Mouse (Mus musculus) testis, postnatal 14 days (tissue): ENCODE measurements around the gene Srpk2.
"Not testable (repeated sequence)": the region's sequence is repeated elsewhere in the genome, so short reads cannot be mapped to it uniquely, and the experiment has no call there.

ENCODE experiments used
- DNase-seq: peaks from one replicate; pipeline ENCODE4 v3.0.0; 2021; ENCODE audit warnings: low spot score

Srpk2 gene

DNA sequence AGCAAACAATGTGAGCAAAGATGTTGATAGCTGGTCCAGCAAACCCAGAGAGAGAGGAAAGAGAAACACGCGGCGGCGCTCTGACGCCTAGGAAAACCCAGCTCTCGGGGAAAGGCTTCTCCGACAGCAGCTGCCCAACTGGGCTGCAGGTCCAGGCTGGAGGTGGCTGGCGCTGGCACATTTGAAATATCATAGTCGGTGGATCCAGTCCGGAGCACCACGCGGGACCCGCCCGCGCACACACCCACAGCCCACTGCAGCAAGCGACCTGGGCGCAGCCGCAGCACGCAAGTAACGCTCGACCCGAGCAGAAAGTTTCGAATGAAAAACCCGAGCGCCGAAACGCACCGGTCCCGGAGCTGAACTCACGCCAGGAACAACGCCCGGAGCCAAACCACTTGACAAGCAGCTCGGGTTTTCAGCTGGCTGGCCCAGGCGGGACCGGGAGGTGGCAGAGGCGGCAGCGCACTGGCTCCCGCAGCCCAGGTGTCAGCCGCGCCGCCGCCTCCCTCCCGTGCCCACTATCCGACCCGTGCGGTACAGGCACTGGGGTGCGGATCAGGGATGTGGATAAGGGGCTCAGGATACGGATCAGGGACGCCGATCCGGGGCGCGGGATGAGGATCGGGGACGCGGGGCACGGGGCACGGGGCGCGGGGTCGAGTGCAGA is 9.5 kb downstream of the Srpk2 start:
- DNase-seq, result peak; percentile 62

- peak; percentile 57 for DNase-seq
Observed at GRCm38 (mm10) chr5:23672136-23672535, 12.3 kb downstream of the Srpk2 start.

DNA sequence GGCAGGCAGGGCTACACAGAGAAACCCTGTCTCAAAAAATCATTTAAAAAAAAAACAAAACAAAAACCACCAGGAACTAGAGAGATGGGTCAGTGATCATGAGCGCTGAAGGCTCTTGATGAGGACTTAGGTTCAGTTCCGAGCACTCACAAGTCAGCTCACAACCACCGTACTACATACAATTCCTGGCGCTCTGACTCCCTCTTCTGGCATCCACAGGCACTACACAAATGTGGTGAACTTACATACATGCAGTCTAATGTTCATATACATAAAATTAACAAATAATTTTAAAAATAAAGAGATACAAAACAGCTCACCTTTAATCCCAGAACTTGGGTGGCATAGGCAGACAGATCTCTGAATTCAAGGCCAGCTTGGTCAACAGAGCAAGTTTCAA is 13.5 kb downstream of the Srpk2 start:
- DNase-seq, result no peak

DNA sequence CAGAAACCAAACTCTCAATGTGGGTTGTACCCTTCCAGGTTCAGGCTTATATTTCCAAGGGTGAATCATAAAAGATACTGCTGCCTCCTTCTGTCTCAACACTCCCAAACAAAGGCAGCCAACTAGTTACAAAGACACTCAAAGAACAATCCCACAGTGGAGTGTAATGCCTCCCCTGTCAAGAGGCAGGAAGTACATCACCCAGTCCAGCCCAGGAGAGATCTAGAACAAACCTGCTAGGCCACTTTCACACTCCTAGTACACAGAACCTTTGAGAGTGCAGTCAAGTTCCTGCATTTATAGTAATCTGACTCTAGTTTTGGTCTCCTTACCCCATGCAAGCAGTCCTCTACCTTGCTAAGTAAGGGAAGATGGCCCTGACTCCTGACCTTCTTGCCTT is 18.5 kb downstream of the Srpk2 start:
- DNase-seq, result no peak

- no peak for DNase-seq
Observed at GRCm38 (mm10) chr5:23661191-23661590, 23.2 kb downstream of the Srpk2 start.

DNA sequence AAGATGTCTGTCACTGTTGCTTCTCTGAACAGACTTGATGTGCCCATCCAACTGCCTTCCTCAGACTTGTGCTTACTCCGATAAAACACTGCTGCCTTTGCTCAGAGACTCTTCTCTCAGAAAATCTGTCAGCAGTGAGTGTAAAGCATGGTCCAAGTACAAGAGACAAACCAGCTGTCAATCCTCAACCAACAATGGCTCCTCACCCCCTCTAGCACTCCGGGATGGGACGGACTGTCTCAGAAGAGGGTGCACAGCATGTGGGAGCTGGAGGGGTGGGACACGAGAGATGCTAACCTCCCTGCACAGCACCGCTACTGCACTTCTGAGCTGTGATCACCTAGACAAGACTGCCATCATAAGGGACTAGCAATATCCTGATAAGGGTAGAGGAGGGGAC is 26.4 kb downstream of the Srpk2 start:
- no peak for DNase-seq

- no peak for DNase-seq
Observed at GRCm38 (mm10) chr5:23656590-23656989, 27.8 kb downstream of the Srpk2 start.

GRCm38 (mm10) chr5:23655030-23655429 is 29.4 kb downstream of the Srpk2 start:
- DNase-seq, result no peak

- DNase-seq, result no peak
Observed at GRCm38 (mm10) chr5:23652326-23652725, 32.1 kb downstream of the Srpk2 start.

GRCm38 (mm10) chr5:23651786-23652185 is 32.6 kb downstream of the Srpk2 start:
- DNase-seq, result no peak

- no peak for DNase-seq
Observed at GRCm38 (mm10) chr5:23650504-23650903, 33.9 kb downstream of the Srpk2 start.

- no peak for DNase-seq
Observed at GRCm38 (mm10) chr5:23649246-23649645, 35.2 kb downstream of the Srpk2 start.

- no peak for DNase-seq
Observed at GRCm38 (mm10) chr5:23645671-23646070, 38.7 kb downstream of the Srpk2 start.

DNA sequence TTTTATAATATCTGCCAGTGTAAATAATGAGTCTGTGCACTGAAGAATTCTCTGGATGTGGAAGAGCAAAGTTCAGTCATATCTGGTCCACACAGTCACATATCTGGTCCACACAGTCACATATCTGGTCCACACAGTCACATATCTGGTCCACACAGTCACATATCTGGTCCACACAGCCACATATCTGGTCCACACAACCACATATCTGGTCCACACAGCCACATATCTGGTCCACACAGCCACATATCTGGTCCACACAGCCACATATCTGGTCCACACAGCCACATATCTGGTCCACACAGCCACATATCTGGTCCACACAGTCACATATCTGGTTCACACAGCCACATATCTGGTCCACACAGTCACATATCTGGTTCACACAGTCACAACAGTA is 45.2 kb downstream of the Srpk2 start:
- not testable (repeated sequence) for DNase-seq

DNA sequence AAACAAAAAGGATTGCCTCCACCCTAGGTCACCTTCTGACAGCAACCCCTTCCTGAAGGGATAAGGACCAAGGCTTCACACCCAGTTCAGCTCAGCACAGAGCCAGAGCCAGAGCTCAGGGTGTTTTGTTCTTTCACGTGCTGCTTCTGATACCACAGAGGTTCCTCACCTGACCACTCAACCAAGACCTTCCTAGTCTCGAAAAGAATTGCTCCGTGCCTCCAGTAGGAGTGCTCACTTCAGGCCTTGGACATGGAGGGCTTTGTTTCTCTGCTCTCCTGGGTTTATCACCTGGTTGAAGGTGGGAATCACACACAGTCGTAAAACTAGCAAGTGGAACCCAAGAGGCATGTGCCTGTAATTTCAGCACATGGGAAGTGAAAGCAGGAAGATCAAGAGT is 46.4 kb downstream of the Srpk2 start:
- no peak for DNase-seq

GRCm38 (mm10) chr5:23637337-23637736 is 47.1 kb downstream of the Srpk2 start:
- no peak for DNase-seq

- DNase-seq, result no peak
Observed at GRCm38 (mm10) chr5:23631490-23631889, 52.9 kb downstream of the Srpk2 start.

DNA sequence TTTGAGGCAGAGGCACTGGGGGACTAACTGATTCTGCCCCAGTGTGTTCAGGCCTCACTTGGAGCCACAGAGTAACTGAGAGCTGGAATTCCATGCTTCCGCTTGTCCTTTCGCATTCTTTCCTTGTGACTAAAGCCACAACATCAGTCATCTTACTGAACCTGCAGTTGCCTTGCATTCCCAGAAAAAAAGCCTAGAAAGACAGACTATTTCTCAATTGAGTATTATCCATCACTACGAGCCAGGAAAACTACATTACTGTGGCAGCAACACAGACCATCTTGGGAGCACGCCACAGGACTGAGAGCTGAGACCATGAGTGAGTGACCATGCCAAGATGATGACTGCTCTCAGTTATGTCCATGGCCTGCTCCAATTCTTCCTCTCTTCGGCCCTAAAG is 57.2 kb downstream of the Srpk2 start:
- DNase-seq, result no peak

DNA sequence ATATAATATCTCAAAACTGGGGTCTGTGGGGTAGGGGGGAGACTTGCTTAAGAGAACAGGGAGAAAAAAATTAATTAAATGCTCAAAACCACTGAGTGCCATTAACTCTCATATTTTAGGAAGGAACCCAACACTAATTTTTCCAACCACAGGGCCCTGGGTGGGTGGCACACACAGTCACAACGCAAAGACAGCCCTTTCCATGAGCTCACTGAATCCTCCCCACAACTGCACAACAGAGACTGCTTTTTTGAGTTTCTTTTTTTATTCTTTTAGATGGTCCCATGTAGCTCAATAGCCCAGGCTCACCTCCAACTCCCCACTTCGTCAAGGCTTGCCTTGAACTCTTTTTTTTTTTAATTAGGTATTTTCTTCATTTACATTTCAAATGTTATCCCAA is 58.2 kb downstream of the Srpk2 start:
- no peak for DNase-seq

DNA sequence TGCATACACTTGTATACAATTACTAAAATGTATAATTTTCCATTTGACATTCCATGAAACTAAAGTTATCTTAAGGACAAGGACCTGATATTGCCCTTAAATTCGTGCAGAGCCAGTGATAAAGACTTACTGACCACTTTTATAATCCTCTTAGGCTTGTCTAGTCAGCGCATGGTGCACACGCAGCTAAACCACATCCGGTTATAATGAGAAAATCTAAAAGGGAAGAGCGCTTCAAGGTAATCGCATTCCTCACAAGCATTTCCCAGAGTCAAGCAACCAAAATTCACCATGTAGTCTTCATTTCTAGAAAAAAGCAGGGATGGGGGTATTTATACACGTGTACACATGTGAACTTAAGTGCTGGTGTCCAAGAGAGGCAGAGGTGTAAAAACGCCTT is 63.8 kb downstream of the Srpk2 start:
- DNase-seq, result no peak

GRCm38 (mm10) chr5:23618656-23619055 is 65.8 kb downstream of the Srpk2 start:
- DNase-seq, result peak; percentile 16

DNA sequence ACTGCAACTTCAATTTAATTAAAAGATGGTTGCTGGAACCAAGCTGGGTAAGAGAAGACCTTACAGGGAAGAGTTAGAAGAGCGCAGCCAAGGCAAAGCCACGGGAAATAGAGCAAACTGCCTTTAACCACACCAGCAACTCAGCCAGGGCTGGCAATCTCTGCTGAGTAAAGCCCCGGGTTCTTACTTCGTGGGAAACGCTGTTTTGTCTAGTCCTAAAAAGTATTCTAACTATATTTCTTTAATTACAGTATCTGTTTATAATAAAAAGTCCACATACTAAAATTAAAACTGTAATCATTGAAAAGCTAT is 67.4 kb downstream of the Srpk2 start:
- no peak for DNase-seq

DNA sequence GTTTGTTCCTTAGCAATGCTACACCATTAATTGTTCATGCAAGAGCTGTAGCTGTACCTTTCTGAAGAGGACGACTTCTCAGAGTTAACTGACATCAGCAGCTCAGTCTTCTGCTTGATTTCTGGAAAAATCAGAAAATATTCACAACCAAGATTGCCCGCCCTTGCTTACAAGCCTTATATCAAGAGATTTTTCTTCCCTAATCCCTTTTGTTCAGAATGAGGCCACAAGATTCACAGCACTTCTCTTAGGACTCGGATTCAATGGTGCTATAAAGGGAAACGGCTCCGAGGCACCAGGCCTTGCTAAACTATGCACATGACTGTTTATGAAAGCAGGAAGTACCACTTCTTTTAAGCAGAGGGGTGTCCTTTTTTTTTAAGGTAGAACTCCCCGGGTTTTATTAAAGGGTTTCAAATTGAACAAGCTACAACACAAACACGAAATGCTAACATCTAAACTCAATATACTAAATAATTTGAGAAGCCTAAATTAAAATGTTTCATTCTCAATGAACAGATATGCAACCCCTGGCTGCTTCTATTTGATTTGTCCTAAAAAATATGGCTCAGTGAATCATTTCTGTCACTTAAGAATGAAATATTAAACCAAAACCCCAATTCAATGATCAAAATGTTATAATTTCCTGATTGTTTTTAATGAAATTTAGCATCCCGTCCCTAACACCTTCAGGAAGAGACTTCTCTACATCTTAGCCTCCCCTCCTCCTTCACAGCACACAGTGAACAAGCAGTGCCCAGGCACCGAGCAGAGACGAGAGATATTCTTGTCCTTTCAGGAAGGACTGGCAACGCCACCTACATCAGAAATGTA is 67.9 kb downstream of the Srpk2 start:
- no peak for DNase-seq
